Mouse (Mus musculus): ENCODE data around the gene Ap1g1. TPM values are rescaled to one million over a fixed set of nuclear protein-coding genes. Genes with fewer than 3 reads are reported as not detected.

Gene Ap1g1
- polyA plus RNA-seq, 1 experiment from 2014 or later = 34.9 TPM

DNA sequence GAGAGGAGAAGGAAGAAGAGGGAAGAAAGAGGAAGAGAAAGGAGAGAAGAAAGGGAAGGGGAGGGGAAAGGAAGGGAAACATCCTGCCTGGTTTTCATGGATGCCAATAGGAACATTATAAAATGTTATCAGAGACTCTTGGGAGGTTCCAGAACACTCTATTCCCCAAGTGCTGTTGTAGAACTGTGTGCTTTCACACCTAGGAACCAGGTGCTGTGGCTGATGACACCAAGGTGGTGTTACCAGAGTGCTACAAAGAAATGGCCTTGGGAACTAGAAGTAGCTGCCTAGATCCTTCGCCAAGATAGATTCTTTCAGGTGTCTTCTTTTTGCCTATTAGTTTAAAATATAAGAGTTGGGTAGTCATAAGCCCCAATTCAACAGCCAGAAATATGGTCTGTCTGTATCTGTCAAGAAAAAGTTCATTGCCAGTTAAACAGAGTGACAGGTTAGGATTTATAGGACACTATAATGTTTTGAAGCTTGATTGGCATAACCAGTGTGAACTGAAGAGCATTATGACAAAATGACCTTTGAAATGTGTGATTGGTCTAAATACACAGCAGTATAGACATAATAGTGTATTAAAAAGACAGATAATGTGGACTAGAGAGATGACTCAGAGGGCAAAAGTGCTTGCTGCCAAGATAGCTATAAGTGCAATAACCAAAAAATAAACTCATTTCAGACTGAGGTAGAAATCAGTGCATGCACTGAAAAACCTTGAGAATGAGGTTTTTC is 126.7 kb downstream of the Ap1g1 start:
- no peaks in the 10 kb centered on the region for H3K4me1 ChIP-seq (ENCODE audit: control insufficient read depth, insufficient read depth, low read length)
- no peak for ATAC-seq (ENCODE audit: insufficient number of reproducible peaks, low FRiP score, low TSS enrichment, low read depth)
- no peaks in the 10 kb centered on the region for H3K9me3 ChIP-seq (ENCODE audit: control insufficient read depth, low read length)
- H3K27ac ChIP-seq (replicated peaks; ENCODE audit: low read depth, low read length) = no peak overlapping the region
- no peak overlapping the region for H3K4me2 ChIP-seq (ENCODE audit: low read depth, severe bottlenecking)
- H3K27me3 ChIP-seq (ENCODE audit: control insufficient read depth, insufficient read depth, low read length) = no peaks in the 10 kb centered on the region
- WGBS = 86% methylated on average over 1 of the region's 1 CpGs
- no peak for DNase-seq (ENCODE audit: low spot score)
- no peak overlapping the region for H3K4me3 ChIP-seq (ENCODE audit: low read depth, low read length)
- no peak overlapping the region for H3K9ac ChIP-seq (ENCODE audit: low read length)
- 0 out of 2 replicates have a peak, but pooled peaks cover 3% of the 10 kb centered on the region for H3K36me3 ChIP-seq (ENCODE audit: control insufficient read depth, insufficient read depth, low read length)

GRCm38 (mm10) chr8:109906907-109907306 is 128.6 kb downstream of the Ap1g1 start:
- H3K4me2 ChIP-seq (ENCODE audit: low read depth, severe bottlenecking) = no peak overlapping the region
- 98% methylated on average over 3 of the region's 3 CpGs for WGBS
- H3K9ac ChIP-seq (ENCODE audit: low read length) = no peak overlapping the region
- no peaks in the 10 kb centered on the region for H3K9me3 ChIP-seq (ENCODE audit: control insufficient read depth, low read length)
- no peak overlapping the region for H3K27ac ChIP-seq (replicated peaks; ENCODE audit: low read depth, low read length)
- H3K4me1 ChIP-seq (ENCODE audit: control insufficient read depth, insufficient read depth, low read length) = no peaks in the 10 kb centered on the region
- H3K27me3 ChIP-seq (ENCODE audit: control insufficient read depth, insufficient read depth, low read length) = no peaks in the 10 kb centered on the region
- DNase-seq (ENCODE audit: low spot score) = no peak
- H3K4me3 ChIP-seq (ENCODE audit: low read depth, low read length) = no peak overlapping the region
- ATAC-seq (ENCODE audit: insufficient number of reproducible peaks, low FRiP score, low TSS enrichment, low read depth) = no peak
- peaks cover 3% of the 10 kb centered on the region; the same call in 1 of the 2 replicates for H3K36me3 ChIP-seq (ENCODE audit: control insufficient read depth, insufficient read depth, low read length)

GRCm38 (mm10) chr8:109907376-109907775 is 129.0 kb downstream of the Ap1g1 start:
- Histone ChIP-seq H3K4me2 (ENCODE audit: low read depth, severe bottlenecking) (no peak overlapping the region), H3K27ac (replicated peaks; ENCODE audit: low read depth, low read length) (no peak overlapping the region), H3K9me3 (ENCODE audit: control insufficient read depth, low read length) (no peaks in the 10 kb centered on the region), H3K4me3 (ENCODE audit: low read depth, low read length) (no peak overlapping the region), H3K36me3 (ENCODE audit: control insufficient read depth, insufficient read depth, low read length) (peaks cover 3% of the 10 kb centered on the region; the same call in 1 of the 2 replicates), H3K4me1 (ENCODE audit: control insufficient read depth, insufficient read depth, low read length) (no peaks in the 10 kb centered on the region), H3K27me3 (ENCODE audit: control insufficient read depth, insufficient read depth, low read length) (no peaks in the 10 kb centered on the region), H3K9ac (ENCODE audit: low read length) (no peak overlapping the region)
- 96% methylated on average over 4 of the region's 4 CpGs for WGBS
- DNase-seq (ENCODE audit: low spot score) (no peak), ATAC-seq (ENCODE audit: insufficient number of reproducible peaks, low FRiP score, low TSS enrichment, low read depth) (no peak)

Other genes starting within 250 kb of the Ap1g1 start
- gene Dhx38, start 212.7 kb upstream of the Ap1g1 start, polyA plus RNA-seq (2014; fragmentation: Nextera tagmentation; extraction: Ambion mirVana) = 28.7 and 29.3 TPM in 2 replicates
- 28.3 and 28.5 TPM in 2 replicates for gene Txnl4b, start 212.7 kb upstream of the Ap1g1 start, polyA plus RNA-seq (2014; fragmentation: Nextera tagmentation; extraction: Ambion mirVana)
- 0.74 and 1.1 TPM in 2 replicates for gene Hp, start 199.4 kb upstream of the Ap1g1 start, polyA plus RNA-seq (2014; fragmentation: Nextera tagmentation; extraction: Ambion mirVana)
- 48.2 and 49.4 TPM in 2 replicates for gene Dhodh, start 169.9 kb upstream of the Ap1g1 start, polyA plus RNA-seq (2014; fragmentation: Nextera tagmentation; extraction: Ambion mirVana)
- 0.27 and 0.37 TPM in 2 replicates for gene Pkd1l3, start 164.0 kb upstream of the Ap1g1 start, polyA plus RNA-seq (2014; fragmentation: Nextera tagmentation; extraction: Ambion mirVana)
- 171 and 174 TPM in 2 replicates for gene Ist1, start 85.3 kb upstream of the Ap1g1 start, polyA plus RNA-seq (2014; fragmentation: Nextera tagmentation; extraction: Ambion mirVana)
- gene Zfp821, start 73.0 kb upstream of the Ap1g1 start, polyA plus RNA-seq (2014; fragmentation: Nextera tagmentation; extraction: Ambion mirVana) = 44.4 and 45.3 TPM in 2 replicates
- 6.4 and 7.8 TPM in 2 replicates for gene Atxn1l, start 40.8 kb upstream of the Ap1g1 start, polyA plus RNA-seq (2014; fragmentation: Nextera tagmentation; extraction: Ambion mirVana)
- 3.6 and 4.6 TPM in 2 replicates for gene Phlpp2, start 90.0 kb downstream of the Ap1g1 start, polyA plus RNA-seq (2014; fragmentation: Nextera tagmentation; extraction: Ambion mirVana)
- gene Marveld3, start 183.6 kb downstream of the Ap1g1 start, polyA plus RNA-seq (2014; fragmentation: Nextera tagmentation; extraction: Ambion mirVana) = 0.24 and 0.27 TPM in 2 replicates
- gene Tat, start 211.9 kb downstream of the Ap1g1 start, polyA plus RNA-seq (2014; fragmentation: Nextera tagmentation; extraction: Ambion mirVana) = not detected in 2 replicates